Mouse (Mus musculus) MEL (cell line): ENCODE results near the gene Pnpla2. TPM values are rescaled to one million over a fixed set of nuclear protein-coding genes. Genes with fewer than 3 reads are reported as not detected.
A peak's percentile ranks its signal among the peaks of the same experiment; 100 is the strongest.

ENCODE experiments used
- DNase-seq: peaks from one replicate; pipeline ENCODE4 v3.0.0; 2011; ENCODE audit warnings: low read depth, low spot score
- H3K27ac ChIP-seq: 2 replicates; pipeline ENCODE4 v1.5.1; 2012; ENCODE audit warnings: low read depth, mild to moderate bottlenecking, control low read depth, low read length, moderate library complexity; ENCODE audit not compliant: control insufficient read depth
- H3K27me3 ChIP-seq, 2 experiments: fragments of 150-350 bp in 1 of 2; sonication (generic) in 1 of 2; 2 replicates each; pipeline ENCODE4 v1.6.1; 2012; ENCODE audit warnings: low read length in 2 of 2, mild to moderate bottlenecking in 2 of 2, improper control_type of control experiment in 1 of 2, moderate library complexity in 1 of 2; ENCODE audit not compliant: insufficient read depth in 2 of 2, control insufficient read depth in 1 of 2
- H3K36me3 ChIP-seq, 2 experiments: 2 replicates each; pipeline ENCODE4 v1.6.1; 2012 to 2014; ENCODE audit warnings: low read length in 2 of 2, improper control_type of control experiment in 1 of 2, inconsistent platforms in 1 of 2, mild to moderate bottlenecking in 1 of 2; ENCODE audit not compliant: insufficient read depth in 2 of 2, control insufficient read depth in 1 of 2
- H3K4me1 ChIP-seq, 2 experiments: fragments of 150-350 bp in 1 of 2; sonication (generic) in 1 of 2; 2 replicates each; pipeline ENCODE4 v1.6.1; 2012; ENCODE audit warnings: low read length in 2 of 2, improper control_type of control experiment in 1 of 2, mild to moderate bottlenecking in 1 of 2; ENCODE audit not compliant: insufficient read depth in 2 of 2, control insufficient read depth in 1 of 2
- H3K4me3 ChIP-seq, 2 experiments: fragments of 150-350 bp in 1 of 2; sonication (generic) in 1 of 2; 2 replicates each; pipeline ENCODE4 v1.5.1; 2012; ENCODE audit warnings: low read depth in 2 of 2, low read length in 2 of 2, mild to moderate bottlenecking in 2 of 2, moderate library complexity in 2 of 2, control low read depth in 1 of 2, improper control_type of control experiment in 1 of 2; ENCODE audit not compliant: control insufficient read depth in 1 of 2, insufficient read depth in 1 of 2
- H3K79me2 ChIP-seq: 2 replicates; pipeline ENCODE4 v1.6.1; 2012; ENCODE audit warnings: mild to moderate bottlenecking, low read length, moderate library complexity; ENCODE audit not compliant: control insufficient read depth, poor library complexity, insufficient read depth
- H3K9ac ChIP-seq: 2 replicates; pipeline ENCODE4 v1.6.1; 2012; ENCODE audit warnings: low read depth, mild to moderate bottlenecking, control low read depth, low read length, moderate library complexity; ENCODE audit not compliant: control insufficient read depth, poor library complexity, severe bottlenecking
- H3K9me3 ChIP-seq: fragments of 150-350 bp; sonication (generic); replicated peaks from 2 replicates; pipeline ENCODE4 v1.6.1; 2012; ENCODE audit warnings: mild to moderate bottlenecking, low read length, improper control_type of control experiment, moderate library complexity; ENCODE audit not compliant: insufficient read depth
- BHLHE40 ChIP-seq: IDR thresholded peaks from 2 replicates; pipeline ENCODE4 v1.6.1; 2012; ENCODE audit warnings: low read depth, mild to moderate bottlenecking, inconsistent platforms, low read length, improper control_type of control experiment, borderline replicate concordance
- CHD1 ChIP-seq: IDR thresholded peaks from 2 replicates; pipeline ENCODE4 v1.6.1; 2012; ENCODE audit warnings: low read depth, mild to moderate bottlenecking, inconsistent platforms, low read length, improper control_type of control experiment
- CHD2 ChIP-seq: IDR thresholded peaks from 2 replicates; pipeline ENCODE4 v1.6.1; 2011; ENCODE audit warnings: low read length, improper control_type of control experiment
- CTCF ChIP-seq, 3 experiments: IDR thresholded peaks in 2 of 3; conservative IDR thresholded peaks in 1 of 3; 2 replicates each; pipeline ENCODE4 v1.5.1; 2011 to 2012; ENCODE audit warnings: low read length in 3 of 3, low read depth in 2 of 3, mild to moderate bottlenecking in 2 of 3, improper control_type of control experiment in 1 of 3, inconsistent platforms in 1 of 3, mixed read lengths in 1 of 3, moderate library complexity in 1 of 3; ENCODE audit not compliant: control insufficient read depth in 1 of 3, insufficient read depth in 1 of 3, poor library complexity in 1 of 3, severe bottlenecking in 1 of 3
- EP300 ChIP-seq, 2 experiments: IDR thresholded peaks; 2 replicates each; pipeline ENCODE4 v1.6.1; 2011; ENCODE audit warnings: improper control_type of control experiment in 2 of 2, low read length in 2 of 2, low read depth in 1 of 2, mild to moderate bottlenecking in 1 of 2
- ETS1 ChIP-seq: IDR thresholded peaks from 2 replicates; pipeline ENCODE4 v1.6.1; 2012; ENCODE audit warnings: low read depth, mild to moderate bottlenecking, inconsistent platforms, low read length, improper control_type of control experiment, moderate library complexity
- GABPA ChIP-seq: IDR thresholded peaks from 2 replicates; pipeline ENCODE4 v1.6.1; 2012; ENCODE audit warnings: low read depth, mild to moderate bottlenecking, inconsistent platforms, low read length, improper control_type of control experiment, moderate library complexity
- GATA1 ChIP-seq: IDR thresholded peaks from 2 replicates; pipeline ENCODE4 v1.6.1; 2011; ENCODE audit warnings: low read depth, low read length, improper control_type of control experiment
- JUND ChIP-seq: IDR thresholded peaks from 2 replicates; pipeline ENCODE4 v1.6.1; 2011; ENCODE audit warnings: low read depth, mild to moderate bottlenecking, improper control_type of control experiment, low read length
- MAX ChIP-seq: IDR thresholded peaks from 2 replicates; pipeline ENCODE4 v1.6.1; 2011; ENCODE audit warnings: low read length, improper control_type of control experiment
- MEF2A ChIP-seq: IDR thresholded peaks from 2 replicates; pipeline ENCODE4 v1.6.1; 2014; ENCODE audit warnings: low read depth, mild to moderate bottlenecking, inconsistent platforms, low read length, improper control_type of control experiment; ENCODE audit not compliant: poor library complexity, insufficient replicate concordance, severe bottlenecking; ENCODE audit errors: extremely low read depth
- MXI1 ChIP-seq: IDR thresholded peaks from 2 replicates; pipeline ENCODE4 v1.6.1; 2011; ENCODE audit warnings: mild to moderate bottlenecking, low read depth, low read length, improper control_type of control experiment
- MYC ChIP-seq: IDR thresholded peaks from 2 replicates; pipeline ENCODE4 v1.6.1; 2011; ENCODE audit warnings: low read depth, mild to moderate bottlenecking, low read length, improper control_type of control experiment, moderate library complexity
- NELFE ChIP-seq: IDR thresholded peaks from 2 replicates; pipeline ENCODE4 v1.6.1; 2011; ENCODE audit warnings: low read depth, low read length, improper control_type of control experiment
- RAD21 ChIP-seq: IDR thresholded peaks from 2 replicates; pipeline ENCODE4 v1.6.1; 2011; ENCODE audit warnings: mild to moderate bottlenecking, low read depth, low read length, improper control_type of control experiment
- SIN3A ChIP-seq: IDR thresholded peaks from 2 replicates; pipeline ENCODE4 v1.6.1; 2012; ENCODE audit warnings: low read length, improper control_type of control experiment, inconsistent platforms
- SMC3 ChIP-seq: IDR thresholded peaks from 2 replicates; pipeline ENCODE4 v1.6.1; 2011; ENCODE audit warnings: low read depth, low read length, improper control_type of control experiment
- TAL1 ChIP-seq: IDR thresholded peaks from 2 replicates; pipeline ENCODE4 v1.6.1; 2012; ENCODE audit warnings: mild to moderate bottlenecking, inconsistent platforms, low read length, moderate library complexity, mixed read lengths
- TCF12 ChIP-seq: IDR thresholded peaks from 2 replicates; pipeline ENCODE4 v1.6.1; 2014; ENCODE audit warnings: low read depth, mild to moderate bottlenecking, inconsistent platforms, low read length, improper control_type of control experiment, moderate library complexity
- UBTF ChIP-seq: IDR thresholded peaks from 2 replicates; pipeline ENCODE4 v1.6.1; 2012; ENCODE audit warnings: low read depth, mild to moderate bottlenecking, inconsistent platforms, low read length, improper control_type of control experiment, moderate library complexity, borderline replicate concordance; ENCODE audit not compliant: insufficient read depth
- USF1 ChIP-seq: IDR thresholded peaks from 2 replicates; pipeline ENCODE4 v1.6.1; 2014; ENCODE audit warnings: low read depth, mild to moderate bottlenecking, inconsistent platforms, low read length, improper control_type of control experiment, moderate library complexity
- USF2 ChIP-seq, 2 experiments: IDR thresholded peaks; 2 replicates each; pipeline ENCODE4 v1.6.1; 2011 to 2012; ENCODE audit warnings: improper control_type of control experiment in 2 of 2, low read length in 2 of 2, borderline replicate concordance in 1 of 2, inconsistent platforms in 1 of 2, low read depth in 1 of 2, mild to moderate bottlenecking in 1 of 2; ENCODE audit not compliant: insufficient read depth in 1 of 2
- ZC3H11A ChIP-seq: IDR thresholded peaks from 2 replicates; pipeline ENCODE4 v1.6.1; 2012; ENCODE audit warnings: low read depth, mild to moderate bottlenecking, inconsistent platforms, low read length, improper control_type of control experiment
- ZNF384 ChIP-seq: IDR thresholded peaks from 2 replicates; pipeline ENCODE4 v1.6.1; 2012; ENCODE audit warnings: low read depth, mild to moderate bottlenecking, inconsistent platforms, low read length, improper control_type of control experiment
- polyA plus RNA-seq, 2 experiments: library from polyadenylated mRNA; stranded (reverse) in 1 of 2; unstranded in 1 of 2; fragments of >175 nt in 1 of 2; fragments of >200 nt in 1 of 2; gene quantifications; 2 replicates each; pipeline versions ENCODE4 v1.2.1 to v1.2.4; 2012; ENCODE audit warnings: low replicate concordance in 2 of 2, low read depth in 1 of 2; ENCODE audit not compliant: insufficient read length in 2 of 2, insufficient read depth in 1 of 2, missing spikeins in 1 of 2
- total RNA-seq: library from RNA; depleted of rRNA; stranded (reverse); fragments of 300-350 nt; gene quantifications from 2 replicates; pipeline ENCODE4 v1.2.3, GENCODE M21; 2012

Pnpla2 gene
- total and polyA plus RNA-seq, 3 experiments, result 8.3 to 38.6 TPM; not detected in 1

- Histone ChIP-seq H3K27ac (peak overlapping the region; percentile 59), H3K9ac (peak overlapping the region; percentile 83), H3K4me1 (peaks cover 0 to 15% of the 10 kb centered on the region in 2 experiments; a peak in 2 of 4 replicates), H3K4me3 (peak overlapping the region; percentile 62 to 85), H3K36me3 (peaks cover 2 to 13% of the 10 kb centered on the region in 2 experiments), H3K79me2 (peaks cover 30% of the 10 kb centered on the region), H3K9me3 (no peaks in the 10 kb centered on the region), H3K27me3 (no peaks in the 10 kb centered on the region)
- no peak for TF ChIP-seq CHD2
- no peak for TF ChIP-seq ETS1
- no peak for TF ChIP-seq TCF12
- no peak for TF ChIP-seq EP300 (IDR thresholded peaks at IDR 0.05; ENCODE audit: low read depth in 1 of 2, low read length in 2 of 2)
- no peak for TF ChIP-seq UBTF
- TF ChIP-seq CHD1, result no peak
- no peak for TF ChIP-seq BHLHE40
- TF ChIP-seq RAD21, result peak; percentile 51
- no peak for TF ChIP-seq NELFE
- no peak for TF ChIP-seq ZNF384
- no peak for TF ChIP-seq MYC
- TF ChIP-seq JUND, result no peak
- TF ChIP-seq MAX, result no peak; the same call in 1 of the 2 replicates
- no peak for TF ChIP-seq TAL1
- TF ChIP-seq USF2 (IDR thresholded peaks at IDR 0.05; ENCODE audit: borderline replicate concordance in 1 of 2, insufficient read depth in 1 of 2, low read depth in 1 of 2, low read length in 2 of 2), result no peak
- no peak; the same call in 1 of the 2 replicates for TF ChIP-seq ZC3H11A
- no peak for TF ChIP-seq SIN3A
- no peak for TF ChIP-seq MXI1
- TF ChIP-seq CTCF (IDR thresholded peaks at IDR 0.05 in 2 of 3, conservative IDR thresholded peaks at IDR 0.05 in 1 of 3; ENCODE audit: control insufficient read depth in 1 of 3, insufficient read depth in 1 of 3, low read depth in 2 of 3, low read length in 3 of 3, poor library complexity in 1 of 3, severe bottlenecking in 1 of 3), result peak; percentile 55 to 65 (median 60)
- no peak for TF ChIP-seq GABPA
- TF ChIP-seq GATA1, result no peak
- TF ChIP-seq USF1, result no peak
- TF ChIP-seq SMC3, result peak; percentile 32
- no peak for TF ChIP-seq MEF2A
- DNase-seq, result peak; percentile 84
These were observed 11.7 kb upstream of the Pnpla2 start for GRCm38 (mm10) chr7:141443081-141443821.
